Mouse (Mus musculus) monocyte, adult 5-6 weeks (primary cell): ENCODE results near the gene Tpk1. TPM values are rescaled to one million over a fixed set of nuclear protein-coding genes. Genes with fewer than 3 reads are reported as not detected.

Experiments used
- ATAC-seq: fragments of 153-309, 156-312 bp; replicated peaks from 2 replicates; pipeline ENCODE4 v1.8.0; 2017; ENCODE audit warnings: mild to moderate bottlenecking; ENCODE audit not compliant: low TSS enrichment, insufficient number of reproducible peaks, severe bottlenecking, poor library complexity, low FRiP score
- total RNA-seq: library from RNA; stranded (forward); fragments of 200-1000, 200-491, 200-594 nt; gene quantifications from 3 replicates; pipeline ENCODE4 v1.2.3, GENCODE M21; 2017

Gene Tpk1
- total RNA-seq, 1 experiment from 2014 or later, result 4.4 TPM

DNA sequence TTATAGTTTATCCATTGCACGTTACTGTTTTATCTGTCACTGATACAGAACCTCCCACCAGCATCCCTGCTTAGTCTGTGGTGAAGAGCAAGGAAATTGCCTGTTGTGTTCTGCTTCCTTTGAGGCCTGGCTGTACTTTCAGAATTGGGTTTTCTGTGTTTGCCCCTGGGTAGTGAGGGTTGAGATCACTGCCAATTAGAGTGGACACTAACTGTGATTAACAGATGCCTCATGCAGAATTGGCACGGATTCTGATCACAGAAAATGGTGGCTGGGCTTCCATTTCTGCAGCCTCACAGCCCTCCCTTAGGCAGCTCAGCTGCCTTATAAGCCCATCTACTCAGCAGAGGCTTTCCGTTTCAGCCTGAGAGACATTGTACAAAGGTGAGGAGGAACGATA is 332.6 kb downstream of the Tpk1 start:
- ATAC-seq, result no peak

DNA sequence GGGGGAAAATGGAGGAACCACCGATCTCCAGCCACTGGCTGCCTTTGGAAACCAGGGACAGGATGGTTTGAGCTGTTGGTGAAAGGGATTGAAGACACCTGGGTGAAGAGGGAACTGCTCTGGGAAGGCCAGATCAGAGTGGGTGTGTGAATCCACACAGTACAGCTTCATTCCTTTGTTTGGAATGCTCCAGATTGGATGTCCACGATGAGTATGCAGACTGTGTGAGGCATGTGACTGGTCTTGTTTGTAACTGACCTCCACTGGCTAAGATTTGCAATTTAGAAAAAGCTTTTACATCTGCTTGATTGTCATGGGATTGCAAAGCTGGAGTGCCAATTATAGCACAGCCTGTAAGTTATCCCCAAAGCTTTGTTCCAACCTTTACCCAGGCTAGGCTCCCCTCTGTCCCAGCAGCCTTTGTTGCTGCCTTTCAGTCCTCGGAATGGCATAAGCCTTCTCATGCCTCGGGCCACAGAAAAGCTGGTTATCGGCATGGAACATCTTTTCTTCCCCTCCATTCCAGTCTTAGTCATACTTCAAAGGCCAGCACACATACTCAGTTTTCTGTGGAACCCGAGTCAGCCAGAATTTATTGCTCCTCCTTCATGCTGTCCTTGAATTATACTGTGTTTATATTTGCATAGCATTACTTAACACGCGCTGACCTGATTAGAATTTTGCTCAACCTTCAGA is 353.0 kb downstream of the Tpk1 start:
- no peak for ATAC-seq

- ATAC-seq, result no peak
Observed at GRCm38 (mm10) chr6:43312546-43312945, 353.5 kb downstream of the Tpk1 start.

GRCm38 (mm10) chr6:43310071-43310470 is 356.0 kb downstream of the Tpk1 start:
- ATAC-seq, result no peak

DNA sequence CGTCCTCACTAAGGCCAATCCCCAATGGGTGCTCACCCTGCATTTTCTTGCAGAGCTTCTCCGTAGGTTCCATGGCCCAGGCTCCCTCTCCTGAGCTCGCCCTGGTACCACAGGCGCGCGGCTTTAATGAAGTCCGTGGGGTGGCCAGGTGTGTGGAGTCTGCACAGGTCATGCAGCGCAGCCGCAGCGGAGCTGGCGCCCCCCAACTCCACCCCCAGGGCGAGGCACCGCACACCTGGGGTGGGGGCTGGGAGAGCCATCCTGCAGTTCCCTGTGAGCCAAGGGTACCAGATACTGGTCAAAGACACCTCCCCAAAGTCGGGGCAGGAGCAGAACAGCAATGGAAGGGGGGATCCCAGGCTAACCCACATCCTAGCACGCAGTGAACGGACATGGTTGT is 356.6 kb downstream of the Tpk1 start, which contains the start of gene Nobox:
Gene Nobox, minus strand, starts transcription at position 101 of the 400 bp plus-strand sequence.
- ATAC-seq, result no peak

- ATAC-seq, result no peak
Observed at GRCm38 (mm10) chr6:43297508-43297850, 368.6 kb downstream of the Tpk1 start.

DNA sequence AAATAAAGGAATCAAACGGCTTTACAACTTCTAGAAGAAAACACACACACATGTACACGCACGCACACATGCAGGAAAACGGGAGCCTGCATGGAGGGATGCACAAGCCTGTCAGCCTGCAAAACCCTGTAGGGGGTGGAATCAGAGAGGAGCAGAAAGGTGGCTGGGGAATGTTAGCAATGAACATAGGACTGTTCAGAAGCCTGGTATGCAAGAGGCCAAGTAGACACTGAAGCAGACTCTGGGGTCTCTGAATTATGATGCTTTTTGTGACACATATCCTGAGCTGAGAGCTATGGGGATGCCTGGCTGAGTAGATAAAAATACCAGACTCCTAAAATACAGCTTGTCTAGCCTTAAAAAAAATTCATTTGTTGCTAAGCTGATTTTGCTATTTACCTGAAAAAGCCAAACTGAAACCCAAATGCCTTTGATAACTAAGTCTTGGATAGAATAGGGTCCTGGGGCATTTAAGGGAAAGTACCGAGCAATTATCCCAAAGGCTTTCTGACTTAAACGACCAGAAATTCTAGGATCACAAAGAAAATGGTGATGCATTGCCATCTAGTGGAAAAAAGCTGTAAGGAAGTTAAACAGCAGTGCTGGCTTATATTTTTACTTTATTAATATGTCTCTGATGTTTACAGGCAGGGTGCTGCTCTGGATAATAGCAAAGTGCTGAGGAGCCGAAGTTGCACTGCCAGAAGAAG is 369.1 kb downstream of the Tpk1 start:
- ATAC-seq, result no peak

DNA sequence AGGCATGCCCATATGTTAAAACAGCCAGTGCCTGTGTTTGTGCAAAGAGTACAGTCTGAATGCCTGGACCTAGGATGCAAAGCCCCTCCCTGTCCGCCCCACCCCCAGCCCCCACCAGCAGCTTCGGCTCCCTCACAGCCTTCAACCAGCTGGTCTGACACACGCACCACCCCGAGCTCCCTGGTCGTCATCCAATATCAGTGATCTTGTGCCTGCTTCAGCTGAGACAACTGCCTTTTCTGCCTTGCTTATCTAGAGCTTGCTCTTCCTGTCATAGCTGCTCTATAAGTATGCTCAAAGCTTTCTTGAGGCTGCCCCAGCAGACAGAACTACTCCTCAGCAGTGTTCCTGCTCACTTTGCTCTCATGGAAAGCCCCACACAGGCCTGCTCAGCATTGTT is 370.2 kb downstream of the Tpk1 start:
- ATAC-seq, result no peak
